Mouse (Mus musculus) bone marrow, adult 2 months (tissue): ENCODE data around the gene BC051019. TPM values are rescaled to one million over a fixed set of nuclear protein-coding genes. Genes with fewer than 3 reads are reported as not detected.

ENCODE experiments used
- H3K27ac ChIP-seq: fragments of 200-500 bp; 2 replicates; pipeline ENCODE4 v1.5.1; 2012; ENCODE audit warnings: low read depth, mild to moderate bottlenecking, control low read depth, inconsistent platforms, low read length; ENCODE audit not compliant: control insufficient read depth, poor library complexity, insufficient read depth
- H3K4me1 ChIP-seq: fragments of 200-500 bp; 2 replicates; pipeline ENCODE4 v1.6.1; 2011; ENCODE audit warnings: low read length; ENCODE audit not compliant: control insufficient read depth, insufficient read depth
- H3K4me3 ChIP-seq: fragments of 200-500 bp; replicated peaks from 2 replicates; pipeline ENCODE3; 2011; ENCODE audit warnings: mild to moderate bottlenecking, low read depth, low read length, control low read depth; ENCODE audit not compliant: control insufficient read depth
- CTCF ChIP-seq: fragments of 200-500 bp; IDR thresholded peaks from 2 replicates; pipeline ENCODE4 v1.5.1; 2011; ENCODE audit warnings: low read length, control low read depth; ENCODE audit not compliant: control insufficient read depth, insufficient read depth
- POLR2A ChIP-seq: fragments of 200-500 bp; IDR thresholded peaks from 2 replicates; pipeline ENCODE4 v1.6.1; 2011; ENCODE audit warnings: low read depth, mild to moderate bottlenecking, control low read depth, low read length, borderline replicate concordance; ENCODE audit not compliant: control insufficient read depth
- WGBS: fragments of 180-500 bp; shearing (Covaris S2); methylation state at CpG from one replicate; pipeline ENCODE4 v1.1.7; 2018; 5-methylcytosine and 5-hydroxymethylcytosine counted together
- polyA plus RNA-seq: library from polyadenylated mRNA; stranded (reverse); fragments of >200 nt; gene quantifications from 2 replicates; pipeline ENCODE4 v1.2.4, GENCODE M21; 2011; ENCODE audit warnings: low replicate concordance; ENCODE audit not compliant: missing spikeins, insufficient read depth, insufficient read length

Gene BC051019
- polyA plus RNA-seq, 1 experiment, result not detected

DNA sequence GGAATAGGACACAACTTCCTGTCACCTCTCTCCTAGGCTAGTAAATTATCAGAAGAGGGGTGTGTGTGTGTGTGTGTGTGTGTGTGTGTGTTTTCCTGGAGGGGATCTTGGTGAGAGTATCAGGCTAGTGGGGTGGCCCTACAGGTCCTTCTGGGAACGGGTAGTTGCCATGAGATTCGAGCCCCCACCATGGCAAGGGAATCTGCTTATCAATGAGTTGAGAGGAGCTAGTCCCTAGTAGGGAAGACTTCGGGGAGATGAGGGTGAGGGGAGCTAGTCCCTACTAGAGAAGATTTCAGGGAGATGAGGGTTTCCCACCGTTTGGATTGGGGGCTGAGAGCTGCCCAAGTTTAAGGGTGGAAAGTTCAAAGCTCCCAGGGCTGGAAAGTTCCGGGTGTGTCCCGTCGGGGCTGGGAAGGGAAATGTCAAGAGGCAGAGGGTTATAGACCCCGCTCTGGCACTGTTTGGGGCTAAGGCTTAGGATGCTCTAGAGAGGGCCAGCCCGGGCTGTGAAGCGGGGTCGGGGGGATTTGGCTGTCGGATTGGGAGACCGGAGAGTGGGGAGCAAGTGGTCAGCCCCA, 27.9 kb upstream of the BC051019 start:
- Histone ChIP-seq H3K27ac (peak overlapping the region; percentile 94), H3K4me1 (no peaks in the 10 kb centered on the region; the same call in 1 of the 2 replicates), H3K4me3 (peak overlapping the region; percentile 78)
- WGBS, result 2% methylated on average over 13 of the region's 13 CpGs
- TF ChIP-seq CTCF (no peak), POLR2A (no peak)

- Histone ChIP-seq H3K4me1 (no peaks in the 10 kb centered on the region), H3K4me3 (no peak overlapping the region), H3K27ac (no peak overlapping the region)
- TF ChIP-seq POLR2A (no peak), CTCF (no peak)
- 87% methylated on average over 1 of the region's 1 CpGs for WGBS
Measured at GRCm38 (mm10) chr7:109747747-109748146, 24.1 kb upstream of the BC051019 start.

GRCm38 (mm10) chr7:109741703-109742102, 18.1 kb upstream of the BC051019 start:
- TF ChIP-seq POLR2A, result no peak
- TF ChIP-seq CTCF, result no peak
- Histone ChIP-seq H3K4me1 (no peaks in the 10 kb centered on the region), H3K27ac (no peak overlapping the region), H3K4me3 (no peak overlapping the region)
- WGBS, result 86% methylated on average over 4 of the region's 4 CpGs

DNA sequence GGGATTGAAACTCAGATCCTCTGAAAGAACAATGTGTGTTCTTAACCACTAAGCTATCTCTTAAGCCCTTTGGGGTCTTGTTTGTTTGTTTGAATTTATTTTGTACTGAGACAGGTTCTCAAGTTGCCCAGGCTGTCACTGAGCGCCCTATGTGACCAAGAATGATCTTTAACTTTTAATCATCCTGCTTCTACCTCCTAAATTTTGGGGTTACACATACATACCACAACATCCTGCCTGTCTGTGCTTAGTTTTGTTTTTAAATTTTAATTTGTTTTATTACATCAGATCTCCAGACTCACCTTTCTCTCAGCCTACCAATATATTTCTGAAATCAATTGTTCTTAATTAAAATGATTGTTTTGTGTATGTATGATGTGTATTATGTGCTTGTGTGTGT, 17.4 kb upstream of the BC051019 start:
- whole genome bisulfite sequencing, result 82% methylated on average over 1 of the region's 1 CpGs
- no peak overlapping the region for H3K4me3 ChIP-seq
- no peak overlapping the region for H3K27ac ChIP-seq
- no peaks in the 10 kb centered on the region for H3K4me1 ChIP-seq
- TF ChIP-seq CTCF (no peak), POLR2A (no peak)

DNA sequence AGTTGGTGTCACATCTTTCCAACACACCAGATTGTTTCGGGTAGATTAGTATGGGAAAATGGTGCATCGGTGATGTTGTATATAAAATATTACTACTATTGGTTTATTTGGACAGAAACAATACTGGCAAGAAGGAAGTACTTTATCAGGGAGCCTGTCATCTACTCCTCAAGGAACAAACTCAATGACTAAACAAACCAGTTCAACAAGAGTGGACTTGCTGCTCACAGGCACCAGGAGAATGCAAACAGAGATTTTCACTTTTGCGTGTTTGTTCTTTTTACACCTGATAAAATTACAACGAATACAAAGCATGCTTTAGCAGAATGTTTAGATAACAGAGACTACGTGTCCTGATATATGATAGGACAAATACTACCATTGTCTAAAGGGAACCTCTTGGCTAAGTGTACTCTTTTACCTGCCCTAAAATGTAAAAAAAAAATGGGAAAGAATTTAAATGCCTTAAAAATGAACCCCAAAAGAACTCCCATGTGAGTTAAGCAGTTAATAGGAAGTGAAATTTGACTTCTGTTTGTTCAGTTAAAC, 16.2 kb upstream of the BC051019 start:
- H3K27ac ChIP-seq, result no peak overlapping the region
- WGBS, result 82% methylated on average over 5 of the region's 5 CpGs
- no peaks in the 10 kb centered on the region for H3K4me1 ChIP-seq
- no peak overlapping the region for H3K4me3 ChIP-seq
- TF ChIP-seq CTCF (no peak), POLR2A (no peak)

DNA sequence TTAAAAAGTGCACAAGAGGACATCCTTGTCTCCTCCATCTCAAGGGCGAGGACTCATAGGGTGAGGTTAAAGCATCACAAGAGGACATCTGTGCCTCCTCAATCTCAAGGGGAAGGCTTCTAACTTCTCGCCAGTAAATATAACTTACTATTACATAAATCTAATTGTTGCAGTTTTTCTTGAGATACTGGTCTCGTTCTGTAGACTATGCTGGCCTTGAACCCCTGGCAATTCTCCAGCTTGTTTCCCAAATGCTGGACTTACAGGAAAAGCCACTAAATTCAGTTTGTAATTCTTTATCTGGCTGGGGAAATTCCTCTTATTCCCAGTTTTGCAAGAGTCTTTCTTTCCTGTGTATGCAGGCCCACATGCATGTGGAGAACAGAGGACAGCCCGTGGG, 11.2 kb upstream of the BC051019 start:
- Histone ChIP-seq H3K4me3 (no peak overlapping the region), H3K4me1 (no peaks in the 10 kb centered on the region), H3K27ac (no peak overlapping the region)
- TF ChIP-seq POLR2A (no peak), CTCF (no peak)
- WGBS, result 80% methylated on average over 4 of the region's 4 CpGs

GRCm38 (mm10) chr7:109731626-109732025, 8.0 kb upstream of the BC051019 start, which contains the start of gene Ascl3:
Gene Ascl3, minus strand, starts transcription at chr7:109731726.
- Histone ChIP-seq H3K4me3 (no peak within 1 kb of the TSS), H3K4me1 (no peaks in the 10 kb centered on the region), H3K27ac (no peak within 1 kb of the TSS)
- WGBS, result 83% methylated on average over 5 of the region's 5 CpGs
- TF ChIP-seq POLR2A (no peak), CTCF (no peak)

- Histone ChIP-seq H3K4me1 (no peaks in the 10 kb centered on the region), H3K4me3 (no peak overlapping the region), H3K27ac (no peak overlapping the region)
- TF ChIP-seq CTCF, result no peak
- TF ChIP-seq POLR2A, result no peak
- WGBS, result 92% methylated on average over 8 of the region's 8 CpGs
Measured at GRCm38 (mm10) chr7:109723114-109723513, 536 bp downstream of the BC051019 start.
